Mouse (Mus musculus): ENCODE measurements at regions not wholly inside any gene's neighbourhood (a gene's known extent, or its start where the extent isn't known, plus 50 kb on each side); places are given as distances from the start of the nearest gene placed in this dataset.
A peak's percentile ranks its signal among the peaks of the same experiment; 100 is the strongest.

DNA sequence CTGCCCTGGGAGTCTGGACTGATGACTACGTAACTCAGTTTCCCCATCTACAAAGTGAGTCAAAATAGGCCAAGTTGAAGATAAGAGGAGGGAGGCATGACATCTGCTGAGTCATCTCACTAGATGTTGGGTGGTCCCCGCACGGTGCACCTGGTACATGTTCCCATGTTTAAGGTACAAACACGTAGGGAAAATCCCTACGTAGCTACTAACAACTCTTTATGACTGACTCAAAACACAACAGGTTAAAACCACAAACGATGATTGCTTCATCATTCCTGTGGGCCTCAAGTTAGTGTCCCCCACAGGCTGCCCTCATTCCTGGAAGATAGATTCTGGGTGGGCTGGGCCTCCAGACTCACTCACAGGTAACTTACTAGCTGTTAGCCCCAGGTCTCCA lies 107.7 kb downstream of the Sox9 start:
- DNase-seq (ENCODE audit: low spot score), result no peak

DNA sequence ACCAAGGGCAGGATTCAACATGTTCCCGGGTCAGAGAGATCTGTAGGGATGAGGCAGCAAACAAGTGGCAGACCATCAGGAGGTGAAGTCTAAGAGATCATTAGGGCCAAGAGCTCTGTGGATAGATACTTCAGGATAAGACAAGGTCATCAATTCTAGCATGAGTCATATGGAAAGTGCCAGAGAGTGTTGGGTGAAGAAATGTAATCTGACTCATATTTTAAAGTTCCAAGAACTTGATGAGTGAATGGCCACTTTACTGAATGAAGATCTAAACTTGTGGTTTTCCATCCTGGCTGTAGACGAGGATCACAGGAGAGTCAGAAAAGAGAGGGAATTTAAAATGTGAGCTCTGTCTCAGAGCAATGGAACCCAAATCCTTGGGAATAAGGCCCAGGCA lies 115.6 kb downstream of the Sox9 start:
- DNase-seq (ENCODE audit: low spot score), result no peak

DNA sequence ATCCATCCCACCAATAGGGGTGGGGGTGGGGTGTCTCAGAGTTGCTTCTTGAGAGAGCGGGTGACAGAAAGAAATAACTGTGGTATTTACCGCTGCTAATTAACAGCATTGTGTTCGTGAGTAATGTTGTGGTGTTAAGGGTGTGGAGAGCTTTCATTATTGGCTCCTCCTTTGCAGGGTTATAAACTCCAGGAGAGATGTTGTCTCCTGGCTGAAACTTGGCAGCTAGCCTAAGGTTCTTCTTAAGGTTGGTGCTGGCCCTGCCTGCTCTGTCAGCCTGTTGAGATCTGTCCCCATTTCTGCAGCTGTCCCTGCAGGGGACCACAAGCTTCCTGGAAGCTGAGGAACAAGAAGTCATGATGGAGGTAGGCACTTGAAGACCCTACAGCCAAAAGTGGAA lies 120.6 kb downstream of the Sox9 start:
- no peak for DNase-seq (ENCODE audit: low spot score)

DNA sequence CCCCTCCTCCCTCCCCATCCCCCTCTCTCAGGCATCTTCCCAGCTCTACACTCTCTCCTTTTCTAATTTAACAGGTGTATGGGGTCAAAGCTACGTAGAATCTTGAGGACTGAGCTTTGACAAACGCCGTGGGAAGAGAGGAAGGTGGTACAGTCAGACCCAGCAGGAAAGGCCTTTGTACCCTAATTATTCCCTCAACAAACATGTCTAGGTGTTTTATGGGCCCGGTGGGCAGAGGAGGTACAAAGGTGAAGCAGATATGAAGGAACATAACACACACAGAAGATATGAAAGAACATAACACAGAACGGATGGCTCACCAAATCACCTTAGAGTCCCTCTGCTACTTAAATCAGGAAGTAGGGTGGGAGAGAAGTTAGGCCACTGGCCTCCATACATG lies 128.3 kb downstream of the Sox9 start:
- no peak for DNase-seq (ENCODE audit: low spot score)

DNA sequence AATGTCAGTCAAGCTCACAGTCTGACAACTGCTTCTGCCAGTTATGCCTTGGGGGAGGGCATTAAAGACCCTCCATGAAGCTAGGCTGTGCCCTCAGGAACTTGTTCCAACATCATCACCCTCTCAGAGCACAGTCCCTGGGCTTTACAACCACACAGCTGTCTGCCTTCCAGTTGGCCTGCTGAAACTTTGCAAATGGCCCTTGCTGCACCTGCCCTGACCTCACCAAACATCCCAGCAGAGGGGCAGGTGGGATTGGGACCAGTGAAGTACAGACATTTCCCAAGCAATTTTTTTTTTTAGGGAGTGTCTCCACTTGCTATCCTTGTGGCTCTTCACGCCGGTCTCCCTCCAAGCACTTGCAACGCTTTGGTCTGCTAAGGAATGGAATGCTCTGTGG lies 130.9 kb downstream of the Sox9 start:
- no peak for DNase-seq (ENCODE audit: low spot score)

DNA sequence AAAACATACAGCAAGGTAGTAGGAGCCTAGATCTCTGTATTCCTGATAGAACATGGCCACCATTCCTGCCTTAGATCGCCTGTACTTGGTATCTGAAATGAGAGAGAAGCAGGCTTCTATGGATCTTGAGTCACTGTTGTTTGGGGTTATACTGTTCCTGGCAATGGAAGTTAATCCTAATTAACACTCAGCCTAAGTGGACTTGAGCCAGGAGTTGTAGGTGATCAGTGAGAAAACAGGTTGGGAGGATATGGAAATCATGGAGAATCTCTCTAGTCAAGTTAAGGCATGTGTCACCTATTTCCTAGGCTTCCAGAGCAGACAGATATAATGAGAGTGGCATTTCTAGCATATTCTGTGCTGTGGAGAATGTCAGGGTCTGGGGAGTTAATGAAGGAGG lies 134.9 kb downstream of the Sox9 start:
- DNase-seq (ENCODE audit: low spot score), result no peak

DNA sequence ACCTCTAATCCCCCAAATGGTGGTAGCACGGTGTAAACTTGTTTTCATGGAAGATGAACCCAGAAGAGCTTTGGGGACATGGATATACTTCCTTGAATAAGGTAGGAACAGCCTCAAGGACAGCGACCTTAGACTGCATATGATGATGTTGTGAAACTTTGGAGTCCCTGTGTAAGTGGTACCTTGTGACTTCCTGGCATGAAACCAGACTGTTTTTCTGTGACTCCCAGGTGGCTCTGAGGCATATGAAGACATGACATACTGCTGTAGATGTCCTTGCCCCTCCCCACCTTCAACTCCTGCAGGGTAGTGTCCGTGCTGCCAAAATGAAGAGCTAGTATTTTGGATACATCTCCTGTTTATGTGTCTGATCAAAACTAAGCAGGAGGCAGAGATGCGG lies 138.1 kb downstream of the Sox9 start:
- no peak for DNase-seq (ENCODE audit: low spot score)

DNA sequence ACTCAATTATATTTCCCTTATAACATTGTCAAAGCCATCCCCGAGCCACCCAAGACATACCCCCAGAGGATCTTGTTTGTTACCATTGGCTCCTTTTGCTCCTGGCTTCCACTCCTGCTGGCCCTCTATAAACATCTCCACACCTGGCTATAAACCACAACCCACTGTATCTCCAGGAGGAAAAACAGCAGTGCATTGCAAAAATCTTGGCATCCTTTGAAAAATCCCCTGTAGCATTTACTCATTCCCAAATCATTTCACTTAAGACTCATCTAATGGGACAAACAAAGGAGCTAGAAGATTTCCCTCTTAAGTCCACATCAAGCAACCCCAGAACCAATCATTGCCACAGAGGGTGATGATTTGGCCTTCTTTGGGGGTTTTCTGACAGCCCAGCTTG lies 142.6 kb downstream of the Sox9 start:
- no peak for DNase-seq (ENCODE audit: low spot score)

DNA sequence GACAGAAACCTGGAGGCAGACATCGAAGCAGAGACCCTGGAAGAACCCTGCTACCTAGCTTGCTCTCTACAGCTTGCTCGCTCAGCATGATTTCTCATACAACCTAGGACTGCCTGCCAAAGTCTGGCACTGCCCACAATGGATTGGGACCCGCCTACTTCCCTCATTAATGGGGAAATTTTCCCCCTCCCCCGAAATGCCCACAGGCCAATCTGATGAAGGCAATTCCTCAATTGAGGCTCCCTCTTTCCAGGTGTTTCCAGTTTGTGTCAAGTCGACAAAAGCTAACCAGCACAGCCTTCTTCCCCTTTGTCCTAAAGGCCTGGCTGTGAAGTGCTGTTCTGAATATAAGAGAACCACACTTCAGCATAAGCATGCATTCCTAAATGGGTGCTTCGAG lies 143.1 kb downstream of the Sox9 start:
- DNase-seq (ENCODE audit: low spot score), result no peak

DNA sequence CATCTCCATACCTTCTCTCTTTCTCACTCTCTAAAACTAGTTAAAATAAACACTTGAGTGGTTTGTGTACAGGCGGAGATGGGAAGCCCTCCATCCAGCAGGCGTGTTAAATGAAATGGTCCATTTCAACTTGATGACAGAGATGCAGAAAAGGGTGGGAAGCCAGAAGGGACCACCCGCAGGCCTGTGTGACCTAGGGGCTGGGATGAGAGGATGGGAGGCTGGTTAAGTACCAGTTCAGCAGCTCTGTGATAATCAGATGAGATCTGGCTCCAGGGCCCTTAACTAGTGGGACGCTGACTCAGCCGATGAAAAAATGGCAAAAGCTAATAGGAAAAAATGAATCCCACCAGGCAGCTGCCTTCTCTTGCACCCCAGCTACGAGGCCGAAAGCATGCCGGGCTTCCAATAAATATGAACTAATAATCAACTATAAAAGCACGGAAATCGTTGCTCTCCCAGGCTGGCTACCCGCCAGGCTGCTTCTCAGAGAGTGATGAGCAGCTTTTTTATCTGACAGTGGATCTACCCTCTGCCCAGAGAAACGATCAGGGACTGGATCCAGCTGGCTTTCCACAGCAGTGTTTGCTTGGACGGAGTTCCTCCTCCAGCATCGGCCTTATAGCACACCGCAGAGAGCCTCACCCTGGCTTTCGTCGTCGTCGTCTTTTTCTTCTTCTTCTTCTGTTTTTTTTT lies 144.5 kb downstream of the Sox9 start:
- peak; percentile 46 for DNase-seq (ENCODE audit: low spot score)

DNA sequence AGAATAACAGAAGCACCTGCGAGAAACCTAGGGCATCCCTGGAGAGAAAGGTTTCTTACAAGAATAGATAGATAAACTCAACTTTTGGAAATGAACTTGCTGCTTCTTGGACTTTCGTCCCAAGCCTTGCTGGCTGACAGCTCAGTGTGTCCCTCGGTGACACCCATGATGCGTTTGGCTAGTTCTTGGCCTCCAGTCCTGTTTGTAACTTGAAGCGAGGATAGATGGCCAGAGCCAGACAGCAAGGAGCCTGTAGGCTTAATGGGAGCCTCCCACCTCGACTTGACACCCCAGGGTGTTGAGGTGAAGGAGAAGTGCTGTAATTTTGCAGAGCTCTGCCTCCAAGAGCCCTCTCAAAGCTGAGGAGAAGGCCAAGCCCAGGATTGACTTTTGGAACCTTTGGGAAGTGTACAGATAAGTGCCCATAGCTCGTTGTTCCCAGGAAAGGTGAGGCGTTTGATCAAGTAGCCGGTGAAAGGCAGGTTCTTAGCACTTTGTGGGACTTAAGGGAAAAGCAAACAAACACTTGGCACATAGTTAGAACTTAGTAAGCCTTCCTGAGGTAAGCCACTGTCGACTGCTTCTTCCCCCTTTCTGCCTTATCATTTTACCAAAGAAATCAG lies 148.3 kb downstream of the Sox9 start:
- no peak for DNase-seq (ENCODE audit: low spot score)

DNA sequence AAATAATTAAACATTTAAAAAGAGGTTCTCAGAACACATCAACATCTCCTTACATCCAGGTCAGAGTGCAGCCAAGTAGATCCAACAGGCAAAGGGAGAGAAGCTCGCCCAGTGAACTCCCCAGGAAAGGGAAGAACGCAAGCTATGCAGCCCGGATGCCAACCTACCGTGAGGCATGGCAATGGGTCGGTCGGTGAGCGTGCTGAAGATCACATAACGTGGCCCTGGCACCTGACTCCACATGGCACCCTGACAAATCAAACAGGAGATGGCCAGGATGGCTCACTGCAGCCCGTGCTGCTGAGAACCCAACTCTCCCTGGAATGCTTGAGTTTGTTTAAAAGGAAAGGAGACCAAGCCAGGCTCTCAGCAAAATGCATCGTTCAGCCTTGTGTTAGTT lies 156.0 kb downstream of the Sox9 start:
- DNase-seq (ENCODE audit: low spot score), result no peak

DNA sequence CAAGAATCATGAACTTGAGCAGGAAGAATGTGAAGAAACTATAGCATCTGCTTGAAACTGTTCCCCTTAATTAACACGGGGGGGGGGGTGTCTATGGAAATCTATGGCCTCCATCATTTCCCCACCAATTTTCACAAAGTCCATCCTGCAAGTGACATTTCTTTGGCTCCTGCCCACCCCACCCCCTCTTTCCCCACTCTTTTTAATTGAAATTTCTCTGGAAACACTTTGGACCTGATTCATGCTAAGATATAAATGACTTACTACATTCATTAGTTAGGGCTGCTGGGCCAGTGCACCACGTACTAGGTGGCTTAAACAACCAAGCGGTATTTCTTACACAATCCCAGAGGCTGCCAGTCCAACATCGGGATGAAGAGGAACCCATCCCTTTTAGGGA lies 169.4 kb downstream of the Sox9 start:
- no peak for DNase-seq (ENCODE audit: low spot score)

DNA sequence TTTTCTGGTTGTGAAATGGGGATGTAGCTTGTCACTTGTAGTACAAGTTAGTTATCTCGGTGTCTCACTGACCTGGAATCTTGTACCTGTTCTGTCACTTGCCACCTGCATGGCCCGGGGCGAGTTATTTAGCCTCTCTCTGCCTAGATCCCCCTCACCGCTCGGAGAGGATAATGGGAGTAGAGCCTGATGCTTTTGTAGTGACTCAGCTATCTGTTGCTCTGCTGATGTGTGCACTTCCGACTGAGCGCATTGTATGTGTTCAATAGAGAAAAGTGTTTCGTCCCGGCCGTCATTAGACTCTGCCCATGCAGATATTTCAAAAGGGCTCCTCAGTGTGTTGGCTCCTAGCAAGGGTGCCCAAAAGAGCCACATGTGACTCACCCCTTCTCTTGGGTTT lies 170.3 kb downstream of the Sox9 start:
- DNase-seq (ENCODE audit: low spot score), result no peak

DNA sequence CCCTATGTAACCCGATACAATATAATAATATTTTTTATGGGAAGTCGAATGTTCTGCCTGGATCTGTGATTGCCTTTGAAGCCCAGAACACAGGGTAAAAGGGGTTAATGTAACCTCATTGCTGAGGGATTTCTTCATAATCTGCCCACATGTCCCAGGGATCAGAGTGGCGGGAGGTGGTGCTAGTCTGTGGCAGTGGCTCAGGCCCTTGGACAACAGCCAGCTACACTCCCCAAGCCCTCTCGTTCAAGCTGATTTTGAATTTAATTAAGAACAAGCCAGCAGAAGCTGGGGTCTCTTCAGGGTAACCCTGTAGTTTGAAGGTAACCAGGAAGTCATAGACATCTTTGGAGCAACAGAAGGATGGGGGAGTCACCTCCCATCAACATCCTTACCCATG lies 171.5 kb downstream of the Sox9 start:
- DNase-seq (ENCODE audit: low spot score), result no peak

DNA sequence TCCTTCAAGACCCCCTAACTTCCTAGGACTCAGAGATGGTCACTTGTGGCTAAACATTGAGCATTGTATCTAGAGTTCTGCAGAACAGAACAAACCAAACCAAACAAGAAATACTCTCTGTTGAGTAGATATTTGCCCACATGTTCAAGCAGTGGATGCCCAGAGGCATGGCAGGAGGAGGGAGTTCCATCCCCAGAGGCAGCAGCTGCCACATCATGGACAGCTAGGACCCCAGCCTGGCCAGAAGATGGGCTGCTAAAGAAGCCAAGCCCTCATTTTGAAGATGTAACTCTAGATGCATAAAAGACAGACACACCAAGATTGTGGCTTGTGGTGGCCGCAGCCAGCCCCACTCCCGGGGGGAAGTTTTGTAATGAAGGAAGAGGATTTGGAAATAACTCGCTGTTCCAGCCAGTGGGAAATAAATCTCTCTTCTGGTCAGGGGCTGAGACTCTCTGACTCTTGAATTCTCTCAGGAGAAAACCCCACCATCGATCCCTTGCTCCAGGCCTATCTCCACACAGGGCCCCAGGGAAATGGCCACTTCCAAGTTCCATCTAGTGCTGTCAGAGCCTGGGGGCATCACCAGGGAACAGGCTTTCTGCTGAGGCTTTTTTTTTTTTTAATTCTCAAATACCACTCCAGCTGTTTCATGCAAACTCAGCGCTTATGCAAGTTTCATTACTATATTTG lies 174.9 kb downstream of the Sox9 start:
- no peak for DNase-seq (ENCODE audit: low spot score)

DNA sequence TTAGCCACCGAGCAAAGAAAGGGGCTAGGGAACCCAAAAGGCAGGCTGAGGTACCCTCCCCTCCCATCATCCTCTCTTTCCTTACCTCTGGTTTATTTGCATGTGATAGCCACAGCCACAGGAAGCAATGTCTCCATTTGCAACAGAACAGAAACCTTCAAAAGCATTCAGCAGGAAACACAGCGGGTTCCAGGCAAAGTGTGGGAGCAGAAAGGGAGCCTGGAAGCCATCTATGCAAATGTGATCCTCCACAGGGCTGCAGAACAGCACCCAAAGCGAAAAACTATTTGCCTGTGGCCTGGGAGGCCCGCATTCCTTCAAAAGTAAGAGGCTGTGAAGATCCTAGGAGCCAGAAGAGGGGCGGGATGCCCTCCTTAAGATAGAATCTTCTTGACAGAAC lies 177.6 kb downstream of the Sox9 start:
- DNase-seq (ENCODE audit: low spot score), result no peak

DNA sequence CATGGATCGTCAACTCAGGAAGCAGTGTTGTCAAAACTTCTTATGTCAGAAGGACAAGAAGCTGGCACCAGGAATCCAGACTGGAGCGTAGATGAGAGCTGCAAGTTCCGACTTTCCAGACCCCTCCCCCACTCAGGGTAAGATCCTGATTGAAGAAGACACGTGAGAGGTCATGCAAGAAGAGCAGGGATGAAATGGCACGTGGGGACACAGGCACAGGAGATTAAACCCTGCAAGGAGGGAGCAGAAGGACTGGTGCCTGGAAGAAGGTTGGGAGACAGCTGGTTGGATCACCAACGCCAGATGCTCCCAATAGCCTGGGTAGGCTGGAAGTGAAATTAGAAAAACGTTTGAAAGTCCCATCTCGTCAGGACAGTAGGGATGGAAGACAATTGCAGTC lies 191.3 kb downstream of the Sox9 start:
- no peak for DNase-seq (ENCODE audit: low spot score)

DNA sequence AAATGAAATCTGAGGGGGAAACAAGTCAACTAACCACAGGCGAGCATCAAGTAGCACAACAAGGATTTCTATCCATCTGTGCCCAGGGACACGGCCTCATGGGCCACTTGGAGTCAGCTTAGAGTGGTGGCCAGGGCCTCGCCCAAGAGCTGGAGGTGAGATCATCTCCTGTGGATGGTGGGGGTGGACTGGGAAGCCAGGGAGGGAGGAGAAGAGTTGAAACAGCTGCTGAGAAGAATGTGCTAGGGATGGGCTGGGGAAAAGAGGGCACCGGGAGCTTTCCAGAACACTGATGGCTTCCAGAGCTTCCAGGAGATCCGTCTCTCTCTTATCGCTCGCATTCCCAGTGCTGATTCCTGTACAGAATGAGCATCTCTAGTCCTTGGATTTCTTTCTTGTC lies 192.9 kb downstream of the Sox9 start:
- no peak for DNase-seq (ENCODE audit: low spot score)

DNA sequence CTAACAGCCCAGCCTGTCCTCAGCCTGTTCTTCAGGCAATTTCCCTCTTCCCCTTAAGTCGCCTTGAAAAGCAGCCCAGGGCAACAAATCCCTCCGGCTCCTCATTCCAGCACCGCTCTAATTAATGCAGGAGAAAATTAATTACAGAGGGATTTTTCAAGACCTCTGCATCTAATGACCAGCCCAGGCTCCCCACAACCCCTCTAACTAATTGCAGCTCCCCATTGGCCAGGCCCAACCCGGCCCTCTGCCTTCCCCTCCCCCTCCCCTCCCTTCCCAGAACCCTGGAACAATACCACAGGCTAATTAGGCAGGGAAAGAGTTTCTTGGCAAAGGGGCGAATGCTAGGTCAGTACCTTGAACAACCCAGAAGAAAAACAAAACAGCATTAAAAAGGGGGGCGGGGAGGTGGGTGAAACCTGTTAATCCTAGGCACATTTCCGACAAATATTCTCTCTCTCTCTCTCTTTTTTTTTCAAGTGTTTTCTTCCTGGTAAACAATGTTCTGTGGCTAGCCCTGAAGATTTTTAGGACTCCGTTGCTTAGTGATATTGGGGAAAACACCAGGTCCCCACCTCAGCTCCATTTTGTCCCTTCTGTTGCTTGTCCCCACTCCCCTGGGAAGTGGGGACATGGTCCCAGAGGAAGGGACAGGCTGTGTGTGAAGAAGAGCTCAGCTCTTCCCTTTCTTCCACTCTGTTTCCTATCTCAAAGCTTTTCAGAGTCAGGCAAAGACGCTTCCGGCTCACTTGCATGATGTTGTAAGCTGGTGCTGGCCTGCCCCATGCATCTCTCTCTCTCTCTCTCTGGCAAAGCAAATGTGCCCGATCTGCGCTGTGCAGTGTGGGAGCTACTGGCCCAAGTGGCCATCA lies 195.1 kb downstream of the Sox9 start:
- DNase-seq (ENCODE audit: low spot score), result no peak

DNA sequence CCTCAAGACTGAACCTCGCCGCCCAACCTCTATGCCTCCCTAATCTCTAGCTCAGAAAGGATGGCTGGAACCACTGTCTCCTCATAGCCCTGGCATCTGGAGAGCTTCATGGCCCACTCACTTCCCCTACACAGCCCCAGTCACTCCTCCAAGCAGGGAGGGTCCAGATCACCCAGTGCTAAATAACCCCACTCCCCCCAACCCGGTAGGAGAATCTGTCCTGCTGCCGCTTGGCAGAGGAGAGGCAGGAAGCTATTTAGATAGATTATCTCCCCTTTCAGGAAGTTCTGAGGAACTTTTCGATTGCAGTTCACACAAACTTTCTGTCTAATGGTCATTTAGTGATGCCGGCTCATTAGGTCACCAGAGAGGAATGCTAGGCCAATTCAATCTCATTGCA lies 196.9 kb downstream of the Sox9 start:
- DNase-seq (ENCODE audit: low spot score), result no peak

DNA sequence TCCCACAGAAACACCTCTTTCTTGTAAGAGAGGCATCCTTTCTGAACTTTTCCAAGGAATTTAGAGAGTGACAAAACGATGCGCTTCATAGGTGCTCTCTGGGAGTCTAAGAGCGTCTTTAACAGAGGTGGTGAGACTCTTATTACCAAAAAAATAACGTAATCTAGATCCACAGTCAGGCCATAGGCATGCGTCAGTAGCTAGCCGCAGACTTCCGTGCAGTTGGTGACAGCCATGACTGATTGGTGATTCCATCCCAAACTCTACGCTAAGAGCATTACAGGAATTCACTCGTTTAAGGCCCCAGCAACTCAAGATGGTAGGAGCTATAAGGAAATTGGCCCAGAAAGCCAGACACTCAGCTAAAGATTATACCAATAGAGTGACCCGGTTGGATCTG lies 197.4 kb downstream of the Sox9 start:
- DNase-seq (ENCODE audit: low spot score), result no peak

Data from urinary bladder, postnatal 14 days (tissue).